In the genomic region with DNA sequence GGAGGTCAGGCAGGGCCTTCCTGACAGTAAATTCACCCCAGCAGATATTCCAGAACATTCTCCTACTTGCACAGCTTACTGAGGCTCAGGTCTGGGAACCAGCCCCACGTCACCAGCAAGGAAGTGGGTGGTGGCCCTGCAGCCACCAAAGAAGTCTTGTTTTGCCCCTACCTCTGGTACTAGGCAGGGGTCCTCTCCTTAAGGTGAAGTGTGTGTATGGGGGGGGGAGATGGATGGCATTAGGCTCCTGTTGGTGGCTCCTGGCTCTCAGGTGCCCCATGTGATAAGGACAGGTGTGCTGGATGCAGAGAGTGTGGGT, we compare ENCODE assay signal across 11 mouse cellular contexts. TPM values are rescaled to one million over a fixed set of nuclear protein-coding genes. Genes with fewer than 3 reads are reported as not detected.
A peak's percentile ranks its signal among the peaks of the same experiment; 100 is the strongest.
DNase-seq lines count a peak whose midpoint lies in the region; ATAC-seq and TF ChIP-seq lines count a peak whose summit lies in the region.
"Had no signal": no experiment of that assay in that cellular context is flagged by ENCODE, and none has a peak within 500 bp of the region (broad histone marks: within the 10 kb centered on the region; RNA-seq: fewer than 3 reads in every experiment).

No protein-coding gene starts in this region.

- H3K36me3 ChIP-seq in hindbrain, embryonic 11.5 days (ENCODE audit: control insufficient read depth, insufficient read depth, low read length), result no peaks in the 10 kb centered on the region
- H3K36me3 ChIP-seq in hindbrain, embryonic 13.5 days, result no peaks in the 10 kb centered on the region
- no peaks in the 10 kb centered on the region for H3K36me3 ChIP-seq in neural tube, embryonic 12.5 days
- peaks cover 36% of the 10 kb centered on the region for H3K36me3 ChIP-seq in intestine, postnatal 0 days (ENCODE audit: control insufficient read depth, insufficient read depth)
- H3K36me3 ChIP-seq: G1E had no signal

- no peaks in the 10 kb centered on the region for H3K9me3 ChIP-seq in hindbrain, embryonic 11.5 days (ENCODE audit: control insufficient read depth, low read length)
- no peaks in the 10 kb centered on the region for H3K9me3 ChIP-seq in hindbrain, embryonic 13.5 days
- H3K9me3 ChIP-seq in neural tube, embryonic 12.5 days, result no peaks in the 10 kb centered on the region
- no peaks in the 10 kb centered on the region for H3K9me3 ChIP-seq in intestine, postnatal 0 days (ENCODE audit: control insufficient read depth)
- H3K9me3 ChIP-seq: G1E had no signal

- H3K27me3 ChIP-seq in hindbrain, embryonic 11.5 days (ENCODE audit: control insufficient read depth, insufficient read depth, low read length), result no peaks in the 10 kb centered on the region
- peaks cover 26% of the 10 kb centered on the region for H3K27me3 ChIP-seq in hindbrain, embryonic 13.5 days
- peaks cover 3% of the 10 kb centered on the region; the same call in 1 of the 2 replicates for H3K27me3 ChIP-seq in neural tube, embryonic 12.5 days (replicated peaks)
- H3K27me3 ChIP-seq in intestine, postnatal 0 days (replicated peaks; ENCODE audit: control insufficient read depth, insufficient read depth, low read length), result no peaks in the 10 kb centered on the region

- no peaks in the 10 kb centered on the region for H3K4me1 ChIP-seq in hindbrain, embryonic 11.5 days (replicated peaks; ENCODE audit: control insufficient read depth, insufficient read depth, low read length)
- peaks cover 31% of the 10 kb centered on the region for H3K4me1 ChIP-seq in hindbrain, embryonic 13.5 days (replicated peaks)
- H3K4me1 ChIP-seq in neural tube, embryonic 12.5 days, result peaks cover 12% of the 10 kb centered on the region; the same call in 1 of the 2 replicates
- H3K4me1 ChIP-seq in intestine, postnatal 0 days (replicated peaks; ENCODE audit: control insufficient read depth, insufficient read depth, low read length), result peaks cover 25% of the 10 kb centered on the region

- no peak overlapping the region for H3K4me3 ChIP-seq in hindbrain, embryonic 11.5 days (ENCODE audit: low read depth, low read length)
- H3K4me3 ChIP-seq in hindbrain, embryonic 13.5 days, result no peak overlapping the region
- H3K4me3 ChIP-seq in neural tube, embryonic 12.5 days, result no peak overlapping the region
- no peak overlapping the region for H3K4me3 ChIP-seq in intestine, postnatal 0 days (ENCODE audit: low read depth, low read length)

- no peak overlapping the region for H3K27ac ChIP-seq in hindbrain, embryonic 11.5 days (ENCODE audit: low read depth, low read length)
- no peak overlapping the region for H3K27ac ChIP-seq in hindbrain, embryonic 13.5 days
- no peak overlapping the region for H3K27ac ChIP-seq in neural tube, embryonic 12.5 days
- peak overlapping the region; percentile 86 for H3K27ac ChIP-seq in intestine, postnatal 0 days (ENCODE audit: low read depth, low read length)

- WGBS in hindbrain, embryonic 11.5 days, result 40% methylated on average over 1 of the region's 1 CpGs
- WGBS in hindbrain, embryonic 13.5 days, result 79% methylated on average over 1 of the region's 1 CpGs
- WGBS in neural tube, embryonic 12.5 days, result 45% methylated on average over 1 of the region's 1 CpGs
- WGBS in intestine, postnatal 0 days, result 19% methylated on average over 1 of the region's 1 CpGs

- no peak for DNase-seq in hindbrain, embryonic 11.5 days (ENCODE audit: low spot score)
- no peak for DNase-seq in neural tube, embryonic 10.5 days (ENCODE audit: extremely low spot score, low spot score)
- no peak for DNase-seq in thymus, postnatal 0 days (ENCODE audit: low spot score)
- no peak for DNase-seq in B cell, adult 2 months
- no peak for DNase-seq in adrenal gland, postnatal 14 days

- TF ChIP-seq CTCF in intestine, postnatal 0 days (IDR thresholded peaks at IDR 0.05; ENCODE audit: low read depth), result no peak

- peak; percentile 26; the same call in 1 of the 2 replicates for ATAC-seq in hindbrain, embryonic 11.5 days (ENCODE audit: low FRiP score)
- no peak for ATAC-seq in hindbrain, embryonic 13.5 days (ENCODE audit: low FRiP score)
- ATAC-seq in neural tube, embryonic 12.5 days (ENCODE audit: low FRiP score, low read depth), result no peak
- ATAC-seq in intestine, postnatal 0 days, result peak; percentile 70

- no peak overlapping the region for H3K4me2 ChIP-seq in hindbrain, embryonic 11.5 days (replicated peaks; ENCODE audit: low read depth, low read length)
- H3K4me2 ChIP-seq in hindbrain, embryonic 13.5 days, result no peak overlapping the region
- H3K4me2 ChIP-seq in neural tube, embryonic 12.5 days (replicated peaks), result peak overlapping the region; percentile 30; the same call in 1 of the 2 replicates
- peak overlapping the region; percentile 63 for H3K4me2 ChIP-seq in intestine, postnatal 0 days (replicated peaks; ENCODE audit: low read depth)

- H3K9ac ChIP-seq in hindbrain, embryonic 11.5 days (ENCODE audit: low read depth, low read length), result no peak overlapping the region
- no peak overlapping the region for H3K9ac ChIP-seq in hindbrain, embryonic 13.5 days
- no peak overlapping the region for H3K9ac ChIP-seq in neural tube, embryonic 12.5 days
- H3K9ac ChIP-seq in intestine, postnatal 0 days (ENCODE audit: low read depth, low read length), result no peak overlapping the region

RNA-seq across cellular contexts. Expression of gene Necab2, which starts 5.6 kb away (rescaled TPM):
- polyA plus RNA-seq in hindbrain, embryonic 11.5 days (2014; fragmentation: Nextera tagmentation; extraction: Ambion mirVana), result 14.5 and 17.2 TPM in 2 replicates
- polyA plus RNA-seq in hindbrain, embryonic 13.5 days (2015; fragmentation: Nextera tagmentation; extraction: Ambion mirVana), result 34.5 and 36.4 TPM in 2 replicates
- polyA plus RNA-seq in neural tube, embryonic 12.5 days (2016; fragmentation: Nextera tagmentation; extraction: Ambion mirVana), result 26.3 and 29.5 TPM in 2 replicates
- 1.0 and 1.3 TPM in 2 replicates for polyA plus RNA-seq in intestine, postnatal 0 days (2015; fragmentation: Nextera tagmentation; extraction: Ambion mirVana)
- 0.12 TPM in 2 replicates for polyA plus RNA-seq in thymus, postnatal 0 days (2015; fragmentation: Nextera tagmentation; extraction: Ambion mirVana)
- total RNA-seq in adrenal gland, postnatal 14 days (2021), result 10.4 and 10.6 TPM in 2 replicates
- total RNA-seq: G1E; granulocyte monocyte progenitor cell, adult 5-6 weeks; neutrophil, adult 5-6 weeks had no signal
- polyA plus RNA-seq: G1E had no signal

RNA-seq across cellular contexts. Expression of gene Osgin1, which starts 7.0 kb away (rescaled TPM):
- polyA plus RNA-seq in hindbrain, embryonic 11.5 days (2014; fragmentation: Nextera tagmentation; extraction: Ambion mirVana), result 0.23 TPM in 1 of 2 replicates, not detected in the other
- 0.08 and 0.28 TPM in 2 replicates for polyA plus RNA-seq in hindbrain, embryonic 13.5 days (2015; fragmentation: Nextera tagmentation; extraction: Ambion mirVana)
- 0.13 and 0.42 TPM in 2 replicates for polyA plus RNA-seq in neural tube, embryonic 12.5 days (2016; fragmentation: Nextera tagmentation; extraction: Ambion mirVana)
- polyA plus RNA-seq in intestine, postnatal 0 days (2015; fragmentation: Nextera tagmentation; extraction: Ambion mirVana), result 17.7 and 19.6 TPM in 2 replicates
- polyA plus RNA-seq in thymus, postnatal 0 days (2015; fragmentation: Nextera tagmentation; extraction: Ambion mirVana), result 1.4 and 1.6 TPM in 2 replicates
- 52.9 and 69.1 TPM in 2 replicates for total RNA-seq in adrenal gland, postnatal 14 days (2021)

RNA-seq across cellular contexts. Expression of gene Mlycd, which starts 46.2 kb away (rescaled TPM):
- polyA plus RNA-seq in hindbrain, embryonic 11.5 days (2014; fragmentation: Nextera tagmentation; extraction: Ambion mirVana), result 9.2 and 10.7 TPM in 2 replicates
- 14.1 and 14.8 TPM in 2 replicates for polyA plus RNA-seq in hindbrain, embryonic 13.5 days (2015; fragmentation: Nextera tagmentation; extraction: Ambion mirVana)
- 15.1 and 16.3 TPM in 2 replicates for polyA plus RNA-seq in neural tube, embryonic 12.5 days (2016; fragmentation: Nextera tagmentation; extraction: Ambion mirVana)
- polyA plus RNA-seq in intestine, postnatal 0 days (2015; fragmentation: Nextera tagmentation; extraction: Ambion mirVana), result 29.0 and 29.4 TPM in 2 replicates
- polyA plus RNA-seq in thymus, postnatal 0 days (2015; fragmentation: Nextera tagmentation; extraction: Ambion mirVana), result 11.6 and 13.4 TPM in 2 replicates
- 58.0 and 66.5 TPM in 2 replicates for total RNA-seq in adrenal gland, postnatal 14 days (2021)

Comparison
In these comparisons a context has a peak if more than half of its experiments do, and no peak if none do; other contexts are left out.
1. ATAC-seq: peak in hindbrain, embryonic 11.5 days (single experiment) and intestine, postnatal 0 days (single experiment); none in hindbrain, embryonic 13.5 days (single experiment) and neural tube, embryonic 12.5 days (single experiment).
2. H3K4me2 ChIP-seq: peak in neural tube, embryonic 12.5 days (single experiment) and intestine, postnatal 0 days (single experiment); none in hindbrain, embryonic 11.5 days (single experiment) and hindbrain, embryonic 13.5 days (single experiment).